Mouse (Mus musculus) limb, embryonic 14.5 days (tissue): ENCODE results near the gene Nrcam. TPM values are rescaled to one million over a fixed set of nuclear protein-coding genes. Genes with fewer than 3 reads are reported as not detected.
A peak's percentile ranks its signal among the peaks of the same experiment; 100 is the strongest.

Source experiments
- ATAC-seq: fragments of 200-750 bp; cut with Nextera tagmentation; 2 replicates; pipeline ENCODE4 v1.8.0; 2017; ENCODE audit warnings: low read depth, moderate number of reproducible peaks, moderate TSS enrichment; ENCODE audit not compliant: low FRiP score
- DNase-seq: peaks from one replicate; pipeline ENCODE4 v3.0.0-alpha.2; 2015; ENCODE audit warnings: low spot score
- H3K27ac ChIP-seq: fragments of 300-500 bp; sonication (generic); replicated peaks from 2 replicates; pipeline ENCODE4 v1.5.1; 2014; ENCODE audit warnings: low read depth, mild to moderate bottlenecking, low read length, moderate library complexity, mixed read lengths
- H3K27me3 ChIP-seq: fragments of 300-500 bp; sonication (generic); 2 replicates; pipeline ENCODE4 v1.6.1; 2014; ENCODE audit warnings: low read length, mixed read lengths; ENCODE audit not compliant: control insufficient read depth, insufficient read depth
- H3K36me3 ChIP-seq: fragments of 300-500 bp; sonication (generic); 2 replicates; pipeline ENCODE4 v1.6.1; 2014; ENCODE audit warnings: mild to moderate bottlenecking, low read length, moderate library complexity, mixed read lengths; ENCODE audit not compliant: control insufficient read depth, insufficient read depth
- H3K4me1 ChIP-seq: fragments of 300-500 bp; sonication (generic); 2 replicates; pipeline ENCODE4 v1.6.1; 2014; ENCODE audit warnings: antibody characterized with exemption, low read length, mixed read lengths; ENCODE audit not compliant: control insufficient read depth, insufficient read depth
- H3K4me2 ChIP-seq: fragments of 300-500 bp; sonication (generic); replicated peaks from 2 replicates; pipeline ENCODE4 v1.6.1; 2014; ENCODE audit warnings: low read depth, mild to moderate bottlenecking, low read length, moderate library complexity; ENCODE audit not compliant: severe bottlenecking
- H3K4me3 ChIP-seq: fragments of 300-500 bp; sonication (generic); replicated peaks from 2 replicates; pipeline ENCODE4 v1.5.1; 2014; ENCODE audit warnings: low read length
- H3K9ac ChIP-seq: fragments of 300-500 bp; sonication (generic); 2 replicates; pipeline ENCODE4 v1.6.1; 2014; ENCODE audit warnings: mild to moderate bottlenecking, low read depth, low read length, moderate library complexity; ENCODE audit not compliant: severe bottlenecking
- H3K9me3 ChIP-seq: fragments of 300-500 bp; sonication (generic); 2 replicates; pipeline ENCODE4 v1.6.1; 2016; ENCODE audit warnings: low read length; ENCODE audit not compliant: control insufficient read depth
- POLR2A ChIP-seq: fragments of 200-500 bp; IDR thresholded peaks from 2 replicates; pipeline ENCODE4 v1.8.0; 2012; ENCODE audit warnings: inconsistent platforms, mild to moderate bottlenecking, moderate library complexity, borderline replicate concordance; ENCODE audit not compliant: insufficient read depth, insufficient read length; ENCODE audit errors: extremely low read depth
- WGBS: fragments of 180-500 bp; shearing (Covaris S2); extraction: QIAGEN DNeasy Blood & Tissue Kit; methylation state at CpG from one replicate; pipeline ENCODE4 v1.1.7; 2014; 5-methylcytosine and 5-hydroxymethylcytosine counted together
- polyA plus RNA-seq, 2 experiments: library from polyadenylated mRNA; depleted of rRNA in 1 of 2; stranded (reverse) in 1 of 2; unstranded in 1 of 2; fragments of >200 nt; fragmentation: Nextera tagmentation in 1 of 2; extraction: Ambion mirVana in 1 of 2; gene quantifications; 2 replicates each; pipeline versions ENCODE4 v1.2.1 to v1.2.3; 2012 to 2014

Nrcam gene
- polyA plus RNA-seq, 2 experiments, result 1.6 to 4.0 TPM

DNA sequence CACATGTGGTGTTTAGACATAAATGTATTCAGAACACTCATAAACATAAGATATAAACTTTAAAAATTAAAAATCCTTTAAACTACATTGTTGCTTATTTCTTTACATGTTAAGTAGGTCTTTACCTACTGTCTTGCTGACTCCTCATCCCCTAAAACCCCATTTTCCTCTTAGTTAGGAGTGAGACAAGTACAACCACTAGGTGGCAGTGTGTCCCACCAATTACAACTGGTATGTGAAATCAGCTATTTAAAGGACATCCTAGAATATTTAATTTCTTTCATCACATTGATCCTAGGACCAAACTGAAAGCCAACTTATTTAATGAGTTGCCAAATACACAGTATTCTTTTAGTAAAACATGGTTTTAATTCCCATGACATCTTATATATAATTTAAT lies 36.4 kb upstream of the Nrcam start:
- peaks cover 34% of the 10 kb centered on the region for H3K36me3 ChIP-seq
- DNase-seq (peak; percentile 57), ATAC-seq (no peak)
- H3K4me1 ChIP-seq, result no peaks in the 10 kb centered on the region
- H3K27ac ChIP-seq, result no peak overlapping the region
- no peaks in the 10 kb centered on the region for H3K27me3 ChIP-seq
- H3K4me2 ChIP-seq, result no peak overlapping the region
- no peak overlapping the region for H3K9ac ChIP-seq
- no peaks in the 10 kb centered on the region for H3K9me3 ChIP-seq
- no peak for TF ChIP-seq POLR2A
- H3K4me3 ChIP-seq, result no peak overlapping the region

DNA sequence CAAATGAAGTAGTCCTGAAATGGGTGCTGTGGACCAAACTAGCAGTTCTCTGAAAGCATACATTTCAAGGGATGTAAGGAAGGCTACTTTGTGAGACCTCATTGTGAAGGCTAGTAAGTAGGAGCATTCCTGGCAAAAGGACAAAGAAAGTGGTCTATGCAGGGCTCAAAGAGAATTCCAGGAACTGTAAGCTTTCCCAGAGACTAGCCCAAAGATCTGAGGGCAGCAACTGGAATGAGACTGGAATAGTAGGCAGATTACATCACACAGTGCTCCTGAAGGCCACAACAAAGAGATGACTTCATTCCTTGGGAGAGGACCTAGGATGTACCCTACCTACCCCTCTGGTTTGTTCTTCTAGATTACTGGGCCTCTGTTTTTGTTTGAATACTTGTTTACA lies 27.9 kb upstream of the Nrcam start:
- Histone ChIP-seq H3K27ac (no peak overlapping the region), H3K27me3 (no peaks in the 10 kb centered on the region), H3K4me3 (no peak overlapping the region), H3K9me3 (no peaks in the 10 kb centered on the region), H3K4me1 (no peaks in the 10 kb centered on the region), H3K4me2 (no peak overlapping the region), H3K9ac (no peak overlapping the region), H3K36me3 (peaks cover 17% of the 10 kb centered on the region)
- DNase-seq (no peak), ATAC-seq (no peak)
- no peak for TF ChIP-seq POLR2A

DNA sequence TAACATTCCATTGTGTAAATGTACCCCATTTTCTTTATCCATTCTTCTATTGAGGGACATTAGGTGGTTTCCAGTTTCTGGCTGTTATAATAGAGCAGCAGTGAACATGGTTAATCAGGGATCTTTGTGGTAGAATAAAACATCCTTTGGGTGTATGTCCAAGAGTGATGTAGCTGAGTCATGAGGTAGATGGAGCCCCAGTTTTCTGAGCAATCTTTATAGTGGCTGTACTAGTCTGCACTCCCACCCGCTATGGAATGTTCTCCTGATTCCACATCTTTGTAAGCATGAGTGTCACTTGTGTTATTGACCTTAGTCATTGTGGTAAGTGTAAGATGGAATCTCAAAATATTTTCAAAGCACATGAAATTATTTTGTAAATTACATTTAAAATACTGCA lies 24.7 kb upstream of the Nrcam start:
- no peaks in the 10 kb centered on the region for H3K9me3 ChIP-seq
- H3K27me3 ChIP-seq, result no peaks in the 10 kb centered on the region
- H3K4me1 ChIP-seq, result no peaks in the 10 kb centered on the region
- no peak overlapping the region for H3K27ac ChIP-seq
- ATAC-seq (no peak), DNase-seq (no peak)
- no peak for TF ChIP-seq POLR2A
- H3K36me3 ChIP-seq, result peaks cover 28% of the 10 kb centered on the region
- no peak overlapping the region for H3K4me2 ChIP-seq
- H3K4me3 ChIP-seq, result no peak overlapping the region
- H3K9ac ChIP-seq, result no peak overlapping the region
- WGBS, result 95% methylated on average over 1 of the region's 1 CpGs

DNA sequence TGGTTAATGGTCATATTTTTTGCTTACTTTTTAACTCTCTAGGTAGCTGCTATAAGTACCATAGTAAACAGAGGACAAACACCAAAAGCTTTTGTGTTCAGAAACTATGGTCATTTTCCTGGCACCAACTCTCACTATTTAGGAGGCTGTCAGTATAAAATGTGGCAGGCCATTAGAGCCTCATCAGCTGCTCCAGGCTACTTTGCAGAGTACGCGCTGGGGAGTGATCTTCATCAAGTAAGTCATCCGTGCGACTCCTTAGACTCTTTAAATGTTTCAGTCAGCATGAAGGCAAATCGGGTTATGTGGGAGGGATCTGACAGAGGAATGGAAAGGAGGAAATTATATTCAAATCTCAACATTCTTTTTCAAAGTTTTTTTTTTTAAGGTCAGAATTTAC lies 23.8 kb upstream of the Nrcam start:
- H3K27me3 ChIP-seq, result no peaks in the 10 kb centered on the region
- no peak overlapping the region for H3K4me3 ChIP-seq
- no peak overlapping the region for H3K9ac ChIP-seq
- no peaks in the 10 kb centered on the region for H3K9me3 ChIP-seq
- H3K4me2 ChIP-seq, result no peak overlapping the region
- H3K36me3 ChIP-seq, result peaks cover 29% of the 10 kb centered on the region
- ATAC-seq, result no peak
- 85% methylated on average over 5 of the region's 5 CpGs for WGBS
- H3K27ac ChIP-seq, result no peak overlapping the region
- TF ChIP-seq POLR2A, result no peak
- H3K4me1 ChIP-seq, result no peaks in the 10 kb centered on the region
- DNase-seq, result no peak

DNA sequence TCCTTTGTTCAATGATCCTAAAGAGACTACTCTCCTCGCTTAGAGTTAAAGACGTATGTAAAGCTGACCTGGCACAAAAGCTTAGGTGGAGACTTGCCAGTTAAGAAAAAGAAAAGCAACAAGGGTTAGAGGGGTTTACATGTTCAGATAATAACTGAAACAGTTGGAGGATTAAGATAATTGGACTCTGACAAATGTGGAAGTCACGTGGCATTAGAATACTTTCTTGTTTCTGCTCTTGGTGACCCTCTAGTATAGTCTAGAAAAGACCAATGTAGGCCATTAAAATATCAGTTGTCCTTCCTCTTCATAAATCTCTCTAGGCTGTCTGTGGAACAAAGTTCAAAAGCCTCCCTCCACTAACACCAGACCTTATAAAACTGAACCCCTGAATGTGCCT lies 20.5 kb upstream of the Nrcam start:
- WGBS, result 85% methylated on average over 3 of the region's 3 CpGs
- Histone ChIP-seq H3K4me1 (no peaks in the 10 kb centered on the region), H3K27ac (no peak overlapping the region), H3K4me2 (no peak overlapping the region), H3K9me3 (no peaks in the 10 kb centered on the region), H3K9ac (no peak overlapping the region), H3K27me3 (no peaks in the 10 kb centered on the region), H3K36me3 (peaks cover 28% of the 10 kb centered on the region), H3K4me3 (no peak overlapping the region)
- DNase-seq (no peak), ATAC-seq (no peak)
- no peak for TF ChIP-seq POLR2A

DNA sequence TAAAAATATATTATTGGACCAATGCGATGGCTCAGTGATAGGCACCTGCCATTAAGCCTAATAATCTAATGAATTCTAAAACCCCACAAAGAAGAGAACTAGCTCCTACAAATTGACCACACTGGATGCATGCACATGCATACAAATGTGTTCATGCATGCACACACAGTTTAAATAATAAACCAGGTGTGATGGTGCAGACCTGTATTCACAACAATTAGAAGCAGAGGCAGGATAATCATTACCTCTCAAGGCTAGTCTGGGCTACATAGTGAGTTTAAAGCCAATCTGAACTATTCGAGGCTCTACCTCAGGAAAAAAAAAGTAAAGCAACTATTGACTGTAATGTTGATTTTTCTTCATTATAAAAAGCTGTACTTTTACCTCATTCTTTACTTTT lies 13.5 kb upstream of the Nrcam start:
- peaks cover 13% of the 10 kb centered on the region for H3K36me3 ChIP-seq
- H3K9ac ChIP-seq, result no peak overlapping the region
- DNase-seq, result no peak
- H3K4me2 ChIP-seq, result no peak overlapping the region
- no peak for TF ChIP-seq POLR2A
- WGBS, result 86% methylated on average over 2 of the region's 2 CpGs
- H3K4me1 ChIP-seq, result no peaks in the 10 kb centered on the region
- H3K27me3 ChIP-seq, result no peaks in the 10 kb centered on the region
- H3K9me3 ChIP-seq, result no peaks in the 10 kb centered on the region
- no peak for ATAC-seq
- no peak overlapping the region for H3K27ac ChIP-seq
- no peak overlapping the region for H3K4me3 ChIP-seq
